Comparison of ENCODE assay signal across 1 mouse cellular context in genomic region chr1:191989994-191990393, GRCm38 (mm10).
TF ChIP-seq lines count a peak whose summit lies in the region.

No protein-coding gene starts in this region.

TF ChIP-seq in MEL, 35 proteins besides CTCF, POLR2A, EP300 and RAD21 (continued from another document):
- no peak for TF ChIP-seq ETS1 (IDR thresholded peaks at IDR 0.05; ENCODE audit: low read depth, low read length)
- peak; percentile 63 for TF ChIP-seq TBP (IDR thresholded peaks at IDR 0.05; ENCODE audit: low read depth, low read length)
- TF ChIP-seq POLR2AphosphoS5 (IDR thresholded peaks at IDR 0.05; ENCODE audit: borderline replicate concordance, low read depth, low read length), result no peak
- peak; percentile 60 for TF ChIP-seq MXI1 (IDR thresholded peaks at IDR 0.05; ENCODE audit: low read depth, low read length)
- TF ChIP-seq MYC (IDR thresholded peaks at IDR 0.05; ENCODE audit: low read depth, low read length), result no peak
TF ChIP-seq in MEL: peak in this region for 10.
